Mouse (Mus musculus) naive thymus-derived CD4-positive, alpha-beta T cell, adult 2 months (primary cell): ENCODE measurements at regions not wholly inside any gene's neighbourhood (a gene's known extent, or its start where the extent isn't known, plus 50 kb on each side); places are given as distances from the start of the nearest gene placed in this dataset.

Source experiments
- DNase-seq: peaks from one replicate; pipeline ENCODE4 v3.0.0-alpha.2; 2011; ENCODE audit warnings: low read depth

DNA sequence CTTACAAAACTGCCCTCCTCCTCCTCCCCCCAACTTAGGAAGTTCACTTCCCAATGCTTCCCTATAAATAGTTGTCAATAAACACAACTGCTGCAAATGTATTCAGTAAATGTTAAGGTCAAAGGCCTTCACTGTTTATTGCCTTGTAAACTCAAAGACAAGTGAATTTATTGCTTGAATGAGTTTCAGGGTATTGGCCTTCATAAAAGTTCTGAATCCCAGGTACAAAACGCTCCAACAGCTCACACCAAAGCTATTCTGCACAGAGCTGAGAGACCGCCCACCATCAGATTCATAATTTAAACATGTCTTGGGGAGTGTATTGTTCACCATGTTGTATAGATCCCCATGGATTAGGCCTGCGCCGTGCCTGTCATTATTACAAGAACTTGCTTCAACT is 53.9 kb upstream of the Cdkn3 start:
- no peak for DNase-seq

DNA sequence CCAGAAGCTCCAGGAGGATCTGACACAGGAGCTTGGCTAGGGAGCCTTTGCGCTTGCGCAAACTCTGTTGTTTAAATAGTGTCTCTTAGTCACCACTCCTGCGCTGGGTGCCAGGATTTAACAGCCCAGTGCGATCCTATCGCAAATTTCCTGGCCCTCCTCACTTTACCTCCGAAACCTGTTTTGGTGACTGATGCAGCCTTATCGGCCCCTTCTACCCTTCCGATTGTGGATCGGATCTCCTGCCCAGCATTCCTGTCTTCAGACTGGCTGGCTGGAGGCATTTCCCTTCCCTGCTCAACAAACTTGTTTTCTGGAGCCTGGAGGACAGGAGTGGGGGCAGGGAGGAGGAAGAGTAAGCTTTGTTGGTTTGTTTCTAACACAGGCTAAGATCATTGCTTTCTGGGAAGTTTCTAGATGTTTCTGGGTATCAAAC is 56.0 kb upstream of the Cdkn3 start:
- DNase-seq = no peak

DNA sequence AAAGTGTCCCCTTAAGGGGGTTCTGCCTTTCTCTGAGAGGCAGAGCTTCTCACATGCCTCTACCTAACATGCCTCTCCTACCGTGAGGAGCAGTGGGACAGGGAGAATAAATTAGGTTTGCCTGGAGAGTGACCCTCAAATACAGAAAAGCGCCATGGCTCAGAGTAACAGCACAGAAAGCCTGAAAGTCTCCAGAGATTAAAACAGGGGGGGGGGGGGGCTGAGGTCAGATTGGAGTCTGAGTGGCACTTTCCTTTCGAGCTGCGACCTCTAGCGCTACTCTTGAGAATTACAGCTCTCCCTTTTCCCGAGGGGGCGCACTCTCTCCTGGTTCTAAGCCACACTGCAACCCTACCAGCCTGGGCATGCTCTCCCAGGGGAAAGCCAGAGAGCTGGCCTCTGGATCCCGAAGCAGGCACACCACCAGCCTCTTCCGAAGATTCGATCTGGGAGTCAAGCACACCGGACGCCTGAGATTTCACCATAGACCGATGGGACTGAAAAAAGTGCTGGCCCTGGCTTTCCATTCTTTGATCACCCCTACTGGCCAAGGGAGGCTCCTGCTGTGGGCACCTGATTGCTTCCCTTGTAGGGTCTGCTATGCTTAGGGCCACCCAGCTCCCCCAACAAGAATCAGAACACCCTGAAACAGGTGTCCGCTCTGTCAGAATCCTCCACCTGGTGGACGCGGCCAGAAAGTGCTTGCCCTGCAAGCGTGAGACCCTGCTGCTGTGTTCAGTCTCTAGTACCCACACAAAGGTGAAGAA is 57.5 kb upstream of the Cdkn3 start:
- peak; percentile 17 for DNase-seq

DNA sequence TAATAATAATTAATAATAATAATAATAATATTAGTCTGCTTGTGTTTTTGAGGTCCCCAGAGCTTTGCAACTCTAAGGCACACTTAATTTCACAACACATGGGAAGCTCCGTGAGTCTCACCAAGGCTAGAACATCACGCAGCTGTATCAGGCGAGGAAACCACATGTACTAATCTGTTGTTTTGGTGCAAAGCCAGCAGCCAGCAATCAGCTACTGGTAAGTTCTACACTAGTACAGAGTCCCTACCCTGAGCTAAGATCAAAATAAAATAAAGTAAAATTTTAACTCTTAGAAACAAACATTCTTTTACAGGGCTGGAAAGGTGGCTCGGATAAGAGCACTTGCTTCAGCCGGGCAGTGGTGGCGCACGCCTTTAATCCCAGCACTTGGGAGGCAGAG is 67.8 kb upstream of the Cdkn3 start:
- no peak for DNase-seq

DNA sequence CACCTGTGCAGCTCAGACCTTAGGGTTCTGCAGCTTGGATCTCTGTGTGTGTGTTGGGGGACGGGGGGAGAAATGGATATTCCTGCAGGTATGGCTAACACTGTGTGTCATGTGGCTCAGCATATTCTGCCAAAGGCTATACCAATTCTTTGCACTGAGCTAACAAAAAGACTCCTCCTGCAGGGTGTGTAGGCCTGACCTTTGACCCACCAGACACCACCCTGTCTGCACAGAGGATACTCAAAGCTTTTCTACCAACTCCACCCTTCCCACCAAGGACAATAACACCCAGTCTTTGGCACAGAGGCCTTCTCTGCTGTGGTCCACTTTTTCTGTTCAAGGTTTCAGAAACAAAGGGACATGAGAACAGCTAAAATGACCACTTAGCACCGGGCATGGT is 68.3 kb upstream of the Cdkn3 start:
- DNase-seq = no peak

DNA sequence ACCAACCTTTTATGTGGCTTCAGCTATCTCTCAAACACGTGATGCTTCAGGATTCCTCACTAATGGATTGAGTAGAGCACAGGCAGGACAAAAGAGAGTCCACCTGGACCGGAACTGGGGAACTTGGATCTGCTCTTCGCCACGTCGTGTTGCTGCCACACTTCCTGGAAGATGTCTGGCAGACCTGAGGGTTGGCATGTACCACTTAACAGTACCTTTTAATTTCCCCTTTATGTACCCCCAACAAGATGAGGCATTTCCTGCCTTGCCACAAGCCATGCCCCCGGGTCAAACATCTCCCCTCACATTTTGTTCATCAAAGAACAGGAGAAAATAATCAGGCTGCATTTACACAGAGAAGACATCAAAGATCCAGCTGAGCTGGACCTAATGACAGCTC is 77.6 kb upstream of the Cdkn3 start:
- no peak for DNase-seq

DNA sequence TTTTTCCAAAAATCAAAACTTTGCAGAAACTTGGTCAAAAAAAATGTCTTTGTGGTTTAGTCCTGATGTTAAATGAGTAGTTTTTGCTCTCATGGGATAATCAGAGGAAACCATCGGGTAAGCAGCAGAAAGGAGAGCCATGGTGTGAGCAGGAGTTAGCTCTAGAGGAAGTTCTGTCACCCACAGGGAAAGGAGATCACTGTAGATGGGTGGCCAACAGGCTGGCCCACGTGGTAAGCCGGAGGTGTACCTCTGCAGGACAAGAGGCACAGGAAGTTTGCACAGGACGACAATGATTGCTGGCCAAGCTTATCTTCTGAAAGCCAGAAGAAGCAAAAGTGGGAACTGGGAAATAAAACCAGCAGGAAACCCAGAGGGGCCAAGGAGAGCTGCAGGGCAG is 81.4 kb upstream of the Cdkn3 start:
- DNase-seq = no peak

DNA sequence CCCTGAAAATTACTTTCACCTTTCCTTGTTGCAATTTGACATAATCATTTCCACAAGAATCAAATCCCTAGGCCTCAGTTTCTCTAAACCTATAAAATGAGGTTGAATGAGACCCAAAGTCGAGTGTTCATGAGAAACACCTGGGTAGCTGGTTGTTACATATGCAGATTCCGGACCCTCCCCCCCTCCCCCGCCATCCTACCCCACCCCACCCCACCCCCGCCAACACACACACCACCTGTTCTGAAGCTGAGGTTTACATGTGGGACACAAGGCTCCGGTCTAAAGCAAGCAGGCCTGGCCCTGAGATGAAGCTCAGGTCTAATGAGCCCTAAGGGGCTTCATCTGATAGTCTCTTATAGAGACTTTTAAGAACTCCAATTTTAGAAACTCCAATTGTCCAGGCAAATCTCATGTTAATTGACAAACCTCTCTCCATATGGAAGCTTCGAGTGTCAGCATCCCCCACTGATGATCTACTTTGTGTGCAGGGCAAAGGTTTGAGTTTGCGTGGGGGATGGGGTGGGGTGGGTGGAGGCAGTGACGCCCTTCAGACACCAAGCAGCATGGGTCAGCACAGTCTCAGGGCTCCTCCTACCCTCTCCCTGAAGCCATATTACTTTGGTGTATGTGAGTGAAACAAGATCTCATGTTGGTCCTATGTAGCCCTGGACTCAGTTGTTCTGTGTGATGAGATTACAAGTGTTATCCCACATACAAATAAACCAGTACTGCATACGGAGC is 88.7 kb upstream of the Cdkn3 start:
- no peak for DNase-seq

DNA sequence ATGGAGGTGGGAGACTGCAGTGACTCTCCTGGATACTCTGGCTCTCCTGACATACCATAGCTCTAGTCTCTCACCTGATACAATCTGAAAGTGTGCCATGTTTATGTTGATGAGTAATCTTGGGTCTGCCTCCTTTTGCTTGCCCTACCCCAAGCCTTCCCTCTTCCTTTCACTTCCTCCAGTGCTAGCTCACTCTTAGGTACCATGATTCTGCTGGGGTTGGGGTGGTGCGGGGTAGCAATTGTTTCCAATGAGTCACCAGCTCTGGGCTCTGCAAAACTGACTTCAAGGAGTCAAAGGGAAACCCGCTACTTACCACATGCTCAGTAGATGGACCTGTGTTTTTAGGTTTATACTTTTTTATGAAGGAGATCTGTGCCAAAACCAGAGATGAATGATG is 89.3 kb upstream of the Cdkn3 start:
- no peak for DNase-seq

DNA sequence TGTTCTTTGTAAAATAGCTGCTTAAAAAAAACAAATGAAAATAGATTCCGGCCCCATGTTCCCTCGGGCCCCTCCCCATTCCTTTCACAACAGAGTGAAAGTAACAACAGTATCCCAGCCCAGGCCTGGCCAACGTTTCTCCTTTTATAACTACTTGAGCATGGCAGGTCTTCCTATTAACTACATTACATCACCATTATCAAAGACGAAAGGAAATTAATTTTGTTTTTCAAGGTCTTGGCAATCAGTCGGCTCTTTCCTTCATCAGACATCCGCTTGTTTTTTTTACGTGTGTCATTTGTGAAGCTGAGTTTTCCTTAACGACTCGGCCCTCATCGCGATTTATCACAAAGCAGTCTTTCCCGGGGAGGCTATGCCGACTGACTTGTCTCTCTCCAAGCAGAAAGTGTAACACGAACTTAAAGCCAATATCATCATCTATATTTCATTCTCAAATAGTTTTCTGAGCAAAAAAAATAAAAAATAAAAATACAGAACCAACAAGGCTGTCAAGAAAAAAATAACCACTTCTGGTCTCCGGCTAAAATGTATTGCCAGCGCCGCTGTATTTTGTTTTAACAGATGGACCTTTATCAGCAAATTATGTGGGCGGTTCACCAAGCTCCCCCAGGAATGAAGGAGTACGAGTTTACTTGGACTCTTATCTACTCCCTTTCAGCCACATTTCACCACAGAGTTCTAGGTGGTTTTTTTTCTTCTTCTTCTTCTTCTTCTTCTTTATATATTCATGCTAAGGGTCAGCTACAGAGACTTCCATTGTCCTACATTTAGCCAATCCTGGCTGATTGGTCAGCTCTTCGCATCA is 89.9 kb upstream of the Cdkn3 start:
- DNase-seq = no peak

DNA sequence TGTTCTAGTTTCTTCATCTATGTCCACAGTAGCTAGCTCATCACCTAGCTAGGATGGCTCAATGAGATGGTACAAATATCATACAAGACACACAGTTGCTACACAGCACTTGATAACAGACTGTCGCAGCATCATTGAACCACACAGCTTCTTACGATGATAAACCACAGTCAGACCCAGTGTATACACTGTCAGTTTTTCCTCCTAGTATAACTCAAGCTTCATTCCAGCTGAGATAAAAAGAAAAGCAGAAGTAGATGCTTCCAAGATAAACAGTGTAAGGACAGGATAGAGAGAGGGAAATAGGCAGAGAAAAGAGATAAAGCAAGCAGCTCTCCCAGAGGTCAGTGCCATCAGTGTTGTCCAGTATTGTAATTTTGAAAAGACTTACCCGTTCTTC is 92.1 kb upstream of the Cdkn3 start:
- no peak for DNase-seq

DNA sequence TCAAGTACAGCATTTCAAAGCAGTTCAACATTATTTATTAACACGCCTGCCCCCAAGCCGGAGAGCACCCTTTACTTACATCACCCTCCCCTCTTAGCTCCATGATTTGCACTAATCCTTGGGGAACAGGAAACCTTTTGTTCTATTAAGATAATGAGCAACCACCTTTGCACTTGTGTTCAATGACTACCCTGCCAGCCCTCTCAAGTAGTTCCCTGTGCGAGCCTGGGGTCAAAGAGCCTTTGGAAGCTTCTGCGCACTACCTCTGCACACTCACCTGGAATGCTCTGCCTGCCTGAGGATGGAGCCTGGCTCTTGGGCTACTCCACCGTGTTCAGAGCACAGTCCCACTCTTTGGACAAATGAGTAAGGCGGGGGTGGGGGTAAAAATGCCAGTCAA is 96.0 kb upstream of the Cdkn3 start:
- no peak for DNase-seq

DNA sequence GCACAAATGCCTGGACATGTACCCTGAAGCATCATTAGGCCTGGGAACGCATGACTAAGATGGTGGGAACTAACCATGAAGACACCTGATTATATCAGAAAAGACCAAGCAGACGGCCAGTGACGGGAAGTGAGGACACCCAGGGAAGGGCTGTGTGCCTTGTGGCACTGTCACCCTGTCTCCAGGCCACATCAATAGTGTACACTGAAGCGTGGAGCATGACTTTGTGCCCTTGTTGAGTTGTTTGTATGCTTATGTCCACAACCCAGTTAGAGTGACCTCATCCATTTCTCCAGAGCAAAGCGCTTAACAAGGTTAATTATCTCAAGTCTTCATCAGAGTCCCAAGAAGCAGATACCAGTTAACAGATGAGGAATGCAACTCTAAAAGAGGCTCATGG is 96.8 kb upstream of the Cdkn3 start:
- DNase-seq = no peak

DNA sequence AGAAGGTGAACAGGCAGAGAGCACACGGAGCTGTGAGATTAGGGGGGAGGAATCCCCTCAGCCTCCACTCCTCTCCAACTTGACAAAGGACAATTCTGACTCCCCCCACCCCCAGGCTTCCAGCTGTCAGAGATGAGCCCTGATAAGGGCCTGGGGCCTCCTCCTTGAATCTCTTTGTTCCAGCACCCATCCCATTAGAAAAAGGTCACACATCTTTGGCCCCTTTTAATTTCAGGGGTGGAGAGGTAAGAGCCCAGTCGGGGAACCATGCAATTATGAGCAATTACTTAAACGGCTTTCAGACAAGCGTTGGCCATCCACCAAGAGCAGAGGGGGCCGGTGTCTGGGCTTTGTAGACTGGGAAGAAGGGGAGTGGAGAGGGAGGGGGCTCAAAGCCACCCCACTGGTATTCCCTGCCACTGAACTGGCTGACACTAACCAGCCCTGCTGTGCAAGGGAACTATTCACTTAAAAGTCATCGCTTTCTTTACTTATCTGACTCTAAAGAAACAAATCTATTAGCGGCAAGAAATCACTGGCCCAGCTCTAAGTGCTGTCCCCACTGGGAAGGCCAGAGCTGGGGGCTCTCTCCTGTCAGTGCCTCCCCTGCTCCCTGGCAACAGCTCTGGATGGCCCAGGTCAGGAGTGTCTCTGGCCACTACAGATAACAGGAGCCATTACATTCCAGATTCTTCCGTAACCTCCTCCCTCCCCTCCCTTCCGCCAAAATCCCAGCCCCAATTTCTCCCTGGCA is 98.4 kb upstream of the Cdkn3 start:
- no peak for DNase-seq

DNA sequence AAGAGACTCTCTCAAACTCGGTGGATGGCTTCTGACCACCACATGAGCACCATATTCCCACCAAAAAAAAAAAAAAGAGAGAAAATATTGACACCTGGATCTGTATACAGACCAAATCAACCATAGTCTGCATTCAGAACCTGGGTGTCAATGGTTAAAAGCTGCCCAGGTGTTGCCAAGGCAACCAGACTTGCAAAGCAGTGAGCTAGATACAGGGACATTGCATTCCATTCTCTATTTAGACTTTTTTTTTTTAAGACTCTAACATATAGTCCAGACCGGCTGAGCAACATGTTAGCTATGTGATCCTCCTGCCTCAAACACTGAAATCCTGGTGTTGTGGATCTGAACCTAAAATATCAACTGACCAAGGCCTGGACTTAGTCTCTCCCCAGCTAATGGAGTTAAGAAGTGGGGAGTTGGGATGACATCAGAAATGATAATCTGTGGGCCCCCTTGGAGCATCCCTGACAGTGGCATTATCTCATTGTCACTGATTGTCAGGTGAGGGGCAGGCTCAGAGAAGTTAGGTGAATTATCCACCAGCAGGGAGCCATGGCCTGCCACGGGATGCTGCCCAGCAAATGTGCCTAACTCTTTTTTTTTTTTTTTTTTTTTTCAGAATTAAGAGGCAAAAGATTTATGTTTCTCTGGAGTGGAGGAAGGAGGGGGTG is 99.1 kb upstream of the Cdkn3 start:
- DNase-seq = no peak

DNA sequence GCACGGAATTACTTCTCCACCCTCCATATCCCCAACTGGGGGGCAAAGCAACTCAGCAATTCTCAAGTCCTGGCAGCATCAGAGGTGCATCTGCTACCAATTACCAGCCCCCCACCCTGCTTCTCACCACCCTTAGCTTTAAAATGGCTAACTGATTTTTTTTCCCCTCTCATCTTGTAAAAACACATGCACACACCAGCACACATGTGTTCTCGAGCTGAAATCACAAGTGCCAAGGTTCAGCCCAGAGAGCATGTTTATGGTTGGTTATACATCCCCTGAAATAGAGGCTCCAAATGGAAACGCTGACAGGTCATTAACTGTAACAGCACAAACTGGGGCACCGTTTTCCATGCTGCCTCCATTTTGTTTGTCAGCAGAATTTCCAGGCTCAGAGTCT is 101.0 kb upstream of the Cdkn3 start:
- no peak for DNase-seq

DNA sequence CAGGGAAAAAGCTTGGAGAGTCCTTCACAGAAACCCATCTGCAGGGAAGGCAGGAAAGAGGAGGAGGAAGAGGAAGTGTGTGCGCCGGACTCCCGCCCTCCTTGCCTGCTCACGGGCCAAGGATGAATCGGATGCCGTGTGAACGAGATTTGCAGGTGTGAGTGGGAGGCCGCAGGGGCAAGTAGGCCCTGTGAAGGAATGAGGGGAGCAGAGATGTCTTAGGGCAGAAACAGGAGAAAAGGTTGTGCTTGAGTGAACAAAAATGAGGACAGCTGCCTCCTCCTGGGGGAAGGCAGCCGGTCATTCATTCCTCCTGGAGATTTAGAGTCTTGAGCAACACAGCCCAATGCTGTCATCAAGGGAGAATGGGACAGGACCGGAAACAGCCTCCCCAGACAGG is 104.1 kb upstream of the Cdkn3 start:
- no peak for DNase-seq

DNA sequence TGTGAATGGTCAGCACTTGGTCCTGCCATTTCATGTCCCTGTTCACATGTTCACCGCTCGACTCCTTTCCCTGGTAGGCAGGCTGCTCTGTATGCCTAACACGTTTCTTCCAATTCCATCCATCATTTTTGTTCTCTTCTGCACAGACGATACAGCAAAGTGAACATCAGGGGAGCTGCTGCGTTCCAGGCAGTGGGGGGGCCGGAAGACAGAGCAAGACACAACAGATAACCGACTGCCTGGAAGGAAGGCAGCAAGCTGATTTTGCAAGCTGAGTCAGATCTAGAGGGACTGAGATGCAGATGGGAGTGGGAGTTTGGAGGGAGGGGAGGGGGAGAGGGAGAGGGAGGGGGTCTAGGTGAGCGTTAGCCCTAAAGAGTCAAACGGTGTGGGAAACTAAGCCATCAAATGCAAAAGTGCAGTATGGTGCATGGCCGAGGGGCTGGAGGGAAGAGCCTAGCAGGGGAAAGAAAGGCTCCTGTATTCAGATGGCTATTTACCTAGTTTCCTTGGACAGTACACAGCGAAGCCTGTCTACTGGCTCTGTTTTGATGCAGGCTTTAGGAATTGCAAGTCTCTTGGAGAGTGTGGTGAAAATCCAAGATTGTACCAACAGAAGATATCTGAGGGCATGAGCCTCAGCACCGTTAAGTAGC is 112.9 kb upstream of the Cdkn3 start:
- DNase-seq = no peak

DNA sequence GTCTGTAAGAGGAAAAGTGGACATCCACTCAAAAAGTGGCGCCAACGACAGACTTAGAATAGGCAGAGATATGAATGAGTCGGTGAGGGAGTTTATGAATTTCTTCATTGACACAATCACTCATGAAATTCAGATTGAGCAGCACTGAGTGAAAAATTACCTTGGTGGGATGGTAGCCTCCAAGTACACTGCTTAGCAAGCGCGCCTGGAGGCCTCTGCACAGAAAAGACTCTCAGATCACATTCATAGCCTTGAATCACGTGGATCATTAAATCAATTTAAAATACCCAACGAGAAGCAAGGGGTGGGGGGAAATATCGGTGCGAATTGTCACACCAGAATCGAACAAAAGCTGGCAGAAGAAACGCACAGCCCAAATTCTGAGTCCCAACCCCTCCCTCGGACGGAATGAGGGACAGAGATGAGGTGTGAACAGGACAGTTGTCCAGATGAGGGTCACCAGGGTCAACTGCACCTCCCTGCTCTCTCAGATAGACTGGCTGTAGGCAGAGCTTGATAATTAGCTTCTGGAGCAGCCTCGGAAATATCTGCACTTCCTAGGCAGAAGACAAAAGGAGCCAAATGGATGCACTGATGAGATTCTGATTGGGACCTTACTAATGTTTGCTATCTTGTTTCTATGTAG is 113.5 kb upstream of the Cdkn3 start:
- DNase-seq = no peak

DNA sequence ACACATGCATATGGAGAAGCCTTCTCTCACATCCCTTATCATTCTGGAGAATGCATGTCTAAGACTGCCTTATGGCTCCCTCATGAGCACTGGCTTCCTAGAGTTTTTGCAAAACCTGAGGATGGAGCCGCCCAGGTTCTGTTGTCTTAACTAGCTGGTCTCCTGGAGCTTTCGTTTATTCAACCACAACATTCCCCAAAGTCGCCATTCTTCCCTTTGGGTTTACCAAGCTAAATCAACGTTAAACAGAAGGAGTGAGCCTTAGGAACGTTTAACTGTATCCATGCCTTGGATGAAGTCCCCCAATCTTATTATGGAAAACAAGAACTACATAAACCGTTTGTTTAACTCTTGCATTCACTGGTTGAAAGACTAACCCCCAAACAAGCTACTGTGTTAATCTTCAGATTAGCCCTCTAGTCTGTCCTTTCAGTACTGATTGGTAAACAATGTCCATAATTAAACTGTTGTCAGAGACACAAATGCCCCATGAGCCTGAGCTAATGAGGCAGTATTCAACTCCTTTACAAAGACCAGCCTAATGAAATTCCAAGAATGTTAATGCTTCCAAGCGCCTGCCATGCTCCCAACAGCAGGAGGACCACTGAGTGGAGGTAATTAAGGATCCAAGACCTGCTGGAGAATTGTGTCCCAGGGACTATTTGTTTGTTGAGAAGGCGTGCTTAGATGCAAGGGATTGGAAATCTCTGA is 121.1 kb upstream of the Cdkn3 start:
- no peak for DNase-seq
